Mouse (Mus musculus) c-Kit-negative CD71-positive TER-119-positive erythroid progenitor cells, embryonic 14.5 days (primary cell): ENCODE data around the gene Gm13289.
"Not testable (repeated sequence)": the region's sequence is repeated elsewhere in the genome, so short reads cannot be mapped to it uniquely, and the experiment has no call there.

Source experiments
- DNase-seq: peaks from one replicate; pipeline ENCODE4 v3.0.0-alpha.2; 2013; ENCODE audit warnings: low read depth, low spot score

Gm13289 gene

GRCm38 (mm10) chr4:88776622-88777021 is at the start of gene Gm13289:
Gene Gm13289 (plus strand): TSS chr4:88776922.
- DNase-seq, result not testable (repeated sequence)

GRCm38 (mm10) chr4:88727324-88727723 is 49.4 kb upstream of the Gm13289 start:
- no peak for DNase-seq

GRCm38 (mm10) chr4:88738480-88738879 is 38.2 kb upstream of the Gm13289 start:
- DNase-seq, result no peak

- DNase-seq, result no peak
Measured at GRCm38 (mm10) chr4:88739036-88739435, 37.7 kb upstream of the Gm13289 start.

- DNase-seq, result no peak
Measured at GRCm38 (mm10) chr4:88741426-88741825, 35.3 kb upstream of the Gm13289 start.

GRCm38 (mm10) chr4:88742771-88743371 is 33.9 kb upstream of the Gm13289 start:
- no peak for DNase-seq

- DNase-seq, result no peak
Measured at GRCm38 (mm10) chr4:88744207-88744606, 32.5 kb upstream of the Gm13289 start.

- DNase-seq, result no peak
Measured at GRCm38 (mm10) chr4:88749926-88750325, 26.8 kb upstream of the Gm13289 start.

- not testable (repeated sequence) for DNase-seq
Measured at GRCm38 (mm10) chr4:88754818-88755340, 21.8 kb upstream of the Gm13289 start, which contains the start of gene Gm13271. Gene Gm13271 (plus strand): TSS chr4:88754868.

- not testable (repeated sequence) for DNase-seq
Measured at GRCm38 (mm10) chr4:88756581-88757513, 19.9 kb upstream of the Gm13289 start.

GRCm38 (mm10) chr4:88757628-88758031 is 19.1 kb upstream of the Gm13289 start:
- not testable (repeated sequence) for DNase-seq

GRCm38 (mm10) chr4:88758751-88759150 is 18.0 kb upstream of the Gm13289 start:
- DNase-seq, result not testable (repeated sequence)

- DNase-seq, result not testable (repeated sequence)
Measured at GRCm38 (mm10) chr4:88759610-88760268, 17.0 kb upstream of the Gm13289 start, which contains the start of gene Gm13283. Gene Gm13283 (plus strand): TSS chr4:88760119.

GRCm38 (mm10) chr4:88760431-88760830 is 16.3 kb upstream of the Gm13289 start:
- not testable (repeated sequence) for DNase-seq

- DNase-seq, result not testable (repeated sequence)
Measured at GRCm38 (mm10) chr4:88761776-88762175, 14.9 kb upstream of the Gm13289 start.

GRCm38 (mm10) chr4:88762341-88762740 is 14.4 kb upstream of the Gm13289 start:
- DNase-seq, result not testable (repeated sequence)

GRCm38 (mm10) chr4:88763384-88764018 is 13.2 kb upstream of the Gm13289 start:
- not testable (repeated sequence) for DNase-seq

- DNase-seq, result not testable (repeated sequence)
Measured at GRCm38 (mm10) chr4:88773534-88773933, 3.2 kb upstream of the Gm13289 start, which contains the start of gene Gm13290. Gene Gm13290 (plus strand): TSS chr4:88773834.

GRCm38 (mm10) chr4:88779550-88779949 is 2.8 kb downstream of the Gm13289 start, which contains the start of gene Gm13272:
Gene Gm13272 (plus strand): TSS chr4:88779850.
- not testable (repeated sequence) for DNase-seq

- not testable (repeated sequence) for DNase-seq
Measured at GRCm38 (mm10) chr4:88780320-88780719, 3.6 kb downstream of the Gm13289 start.

- not testable (repeated sequence) for DNase-seq
Measured at GRCm38 (mm10) chr4:88781831-88782230, 5.1 kb downstream of the Gm13289 start, which contains the start of gene Ifnz. Gene Ifnz (plus strand): TSS chr4:88782131.
